12 mouse cellular contexts compared by ENCODE assay signal in genomic region chr6:111510768-111511459, GRCm38 (mm10).
"Had no signal": no experiment of that assay in that cellular context is flagged by ENCODE, and none has a peak within 500 bp of the region (broad histone marks: within the 10 kb centered on the region; RNA-seq: fewer than 3 reads in every experiment).

No protein-coding gene starts in this region.

- H3K9ac ChIP-seq: limb, embryonic 12.5 days; liver, embryonic 13.5 days; liver, postnatal 0 days; stomach, embryonic 15.5 days had no signal

- H3K27ac ChIP-seq: layer of hippocampus, adult 2 months; limb, embryonic 12.5 days; liver, embryonic 13.5 days; stomach, embryonic 15.5 days had no signal

- H3K4me1 ChIP-seq: limb, embryonic 12.5 days; liver, embryonic 13.5 days; stomach, embryonic 15.5 days had no signal

- DNase-seq: kidney, adult 11 months; kidney, postnatal 10 days; kidney, postnatal 4 days; liver; liver, embryonic 13.5 days; liver, postnatal 0 days; right cerebral cortex, postnatal 14 days; thymus, adult 2 months; thymus, postnatal 25 days had no signal

- H3K27me3 ChIP-seq: limb, embryonic 12.5 days; liver, embryonic 13.5 days; stomach, embryonic 15.5 days had no signal

- ATAC-seq: liver, postnatal 0 days had no signal

- H3K9me3 ChIP-seq: limb, embryonic 12.5 days; liver, embryonic 13.5 days; stomach, embryonic 15.5 days had no signal

- H3K36me3 ChIP-seq: limb, embryonic 12.5 days; liver, embryonic 13.5 days; stomach, embryonic 15.5 days had no signal

- H3K4me3 ChIP-seq: layer of hippocampus, adult 2 months; limb, embryonic 12.5 days; liver, embryonic 13.5 days; stomach, embryonic 15.5 days had no signal

- H3K4me2 ChIP-seq: limb, embryonic 12.5 days; liver, embryonic 13.5 days; stomach, embryonic 15.5 days had no signal
